Mouse (Mus musculus): Measurements from ENCODE around the gene Gpr149.

Gpr149 gene

GRCm38 (mm10) chr3:62604973-62605372 lies at the start of gene Gpr149:
TSS of gene Gpr149 (minus strand) at chr3:62605140.
- no peak for DNase-seq (ENCODE audit: low spot score)

GRCm38 (mm10) chr3:62650551-62650950 lies 45.6 kb upstream of the Gpr149 start:
- DNase-seq (ENCODE audit: low spot score) = no peak

- DNase-seq (ENCODE audit: low spot score) = no peak
Measured at GRCm38 (mm10) chr3:62610861-62611260, 5.9 kb upstream of the Gpr149 start.

GRCm38 (mm10) chr3:62605931-62606330 lies 991 bp upstream of the Gpr149 start:
- DNase-seq (ENCODE audit: low spot score) = no peak

- DNase-seq (ENCODE audit: low spot score) = no peak
Measured at GRCm38 (mm10) chr3:62604047-62604391, 921 bp downstream of the Gpr149 start.

GRCm38 (mm10) chr3:62603231-62604046 lies 1.5 kb downstream of the Gpr149 start:
- DNase-seq (ENCODE audit: low spot score) = no peak

- DNase-seq (ENCODE audit: low spot score) = no peak
Measured at GRCm38 (mm10) chr3:62602466-62602865, 2.5 kb downstream of the Gpr149 start.

GRCm38 (mm10) chr3:62594842-62595241 lies 10.1 kb downstream of the Gpr149 start:
- no peak for DNase-seq (ENCODE audit: low spot score)

GRCm38 (mm10) chr3:62585072-62585471 lies 19.9 kb downstream of the Gpr149 start:
- no peak for DNase-seq (ENCODE audit: low spot score)

- no peak for DNase-seq (ENCODE audit: low spot score)
Measured at GRCm38 (mm10) chr3:62527593-62527992, 77.3 kb downstream of the Gpr149 start.

- no peak for DNase-seq (ENCODE audit: low spot score)
Measured at GRCm38 (mm10) chr3:62527160-62527559, 77.8 kb downstream of the Gpr149 start.

GRCm38 (mm10) chr3:62507206-62507647 lies 97.7 kb downstream of the Gpr149 start:
- DNase-seq (ENCODE audit: low spot score) = no peak

- peak; percentile 87 for DNase-seq (ENCODE audit: low spot score)
Measured at GRCm38 (mm10) chr3:62506488-62507205, 98.3 kb downstream of the Gpr149 start, which contains the start of gene Dhx36. TSS of gene Dhx36 (minus strand) at chr3:62507004.

GRCm38 (mm10) chr3:62505166-62505900 lies 99.6 kb downstream of the Gpr149 start:
- DNase-seq (ENCODE audit: low spot score) = no peak

- no peak for DNase-seq (ENCODE audit: low spot score)
Measured at GRCm38 (mm10) chr3:62499327-62499726, 105.6 kb downstream of the Gpr149 start.

- no peak for DNase-seq (ENCODE audit: low spot score)
Measured at GRCm38 (mm10) chr3:62492568-62492967, 112.4 kb downstream of the Gpr149 start.

- DNase-seq (ENCODE audit: low spot score) = no peak
Measured at GRCm38 (mm10) chr3:62484340-62484739, 120.6 kb downstream of the Gpr149 start.
